Mouse (Mus musculus) embryonic fibroblast, embryonic 13.5 days (primary cell): ENCODE measurements around the gene Gm49322.

Experiments used
- CTCF ChIP-seq: IDR thresholded peaks from 2 replicates; pipeline ENCODE4 v1.5.1; 2011; ENCODE audit warnings: mild to moderate bottlenecking, control low read depth, low read length, moderate library complexity, borderline replicate concordance; ENCODE audit not compliant: insufficient read depth
- POLR2A ChIP-seq: IDR thresholded peaks from 2 replicates; pipeline ENCODE4 v1.6.1; 2011; ENCODE audit warnings: low read depth, mild to moderate bottlenecking, control low read depth, low read length, moderate library complexity

DNA sequence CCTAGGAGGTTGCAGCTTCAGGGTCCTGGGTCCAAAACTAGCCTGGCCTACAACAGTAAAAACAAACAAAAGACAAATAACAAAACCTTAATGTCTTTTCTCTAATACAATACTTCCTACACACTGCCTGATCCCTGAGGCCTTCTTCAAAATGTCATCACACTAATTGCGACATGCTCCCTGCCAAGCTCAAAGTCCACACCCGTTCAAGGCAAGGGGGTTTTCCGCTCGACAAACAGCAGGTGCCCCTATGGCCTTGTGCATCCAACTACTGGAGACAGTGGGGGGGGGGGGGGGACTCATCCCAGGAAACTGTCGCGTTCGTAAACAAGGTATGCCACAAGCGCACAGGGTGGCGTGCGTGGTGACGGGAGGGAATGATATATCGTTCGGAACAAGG lies 45.2 kb upstream of the Gm49322 start:
- TF ChIP-seq CTCF (no peak), POLR2A (no peak)
